Mouse (Mus musculus) lung, embryonic 15.5 days (tissue): ENCODE results near the gene Rab4a. TPM values are rescaled to one million over a fixed set of nuclear protein-coding genes. Genes with fewer than 3 reads are reported as not detected.

ENCODE experiments used
- ATAC-seq: fragments of 200-750 bp; cut with Nextera tagmentation; 2 replicates; pipeline ENCODE4 v1.8.0; 2017; ENCODE audit warnings: moderate number of reproducible peaks, borderline replicate concordance; ENCODE audit not compliant: low FRiP score, low TSS enrichment; ENCODE audit errors: extremely low read depth
- H3K27ac ChIP-seq: fragments of 300-500 bp; sonication (generic); 2 replicates; pipeline ENCODE4 v1.5.1; 2015; ENCODE audit warnings: moderate library complexity, mild to moderate bottlenecking, inconsistent platforms
- H3K27me3 ChIP-seq: fragments of 300-500 bp; sonication (generic); 2 replicates; pipeline ENCODE4 v1.6.1; 2015; ENCODE audit warnings: inconsistent platforms
- H3K36me3 ChIP-seq: fragments of 300-500 bp; sonication (generic); 2 replicates; pipeline ENCODE4 v1.6.1; 2015; ENCODE audit warnings: inconsistent platforms
- H3K4me1 ChIP-seq: fragments of 300-500 bp; sonication (generic); 2 replicates; pipeline ENCODE4 v1.6.1; 2015; ENCODE audit warnings: inconsistent platforms
- H3K4me2 ChIP-seq: fragments of 300-500 bp; sonication (generic); 2 replicates; pipeline ENCODE4 v1.6.1; 2015; ENCODE audit warnings: inconsistent platforms, mild to moderate bottlenecking, moderate library complexity
- H3K4me3 ChIP-seq: fragments of 300-500 bp; sonication (generic); 2 replicates; pipeline ENCODE4 v1.5.1; 2015; ENCODE audit warnings: mild to moderate bottlenecking, inconsistent platforms
- H3K9ac ChIP-seq: fragments of 300-500 bp; sonication (generic); 2 replicates; pipeline ENCODE4 v1.6.1; 2015; ENCODE audit warnings: inconsistent platforms
- H3K9me3 ChIP-seq: fragments of 300-500 bp; sonication (generic); 2 replicates; pipeline ENCODE4 v1.6.1; 2016; ENCODE audit warnings: inconsistent platforms
- WGBS: fragments of 180-500 bp; shearing (Covaris S2); methylation state at CpG from one replicate; pipeline ENCODE4 v1.1.7; 2015; 5-methylcytosine and 5-hydroxymethylcytosine counted together
- polyA plus RNA-seq: library from polyadenylated mRNA; unstranded; fragments of >200 nt; fragmentation: Nextera tagmentation; extraction: Ambion mirVana; gene quantifications from 2 replicates; pipeline ENCODE4 v1.2.1, GENCODE M21; 2015

The Rab4a gene
- polyA plus RNA-seq, 1 experiment from 2014 or later, result 33.8 TPM

DNA sequence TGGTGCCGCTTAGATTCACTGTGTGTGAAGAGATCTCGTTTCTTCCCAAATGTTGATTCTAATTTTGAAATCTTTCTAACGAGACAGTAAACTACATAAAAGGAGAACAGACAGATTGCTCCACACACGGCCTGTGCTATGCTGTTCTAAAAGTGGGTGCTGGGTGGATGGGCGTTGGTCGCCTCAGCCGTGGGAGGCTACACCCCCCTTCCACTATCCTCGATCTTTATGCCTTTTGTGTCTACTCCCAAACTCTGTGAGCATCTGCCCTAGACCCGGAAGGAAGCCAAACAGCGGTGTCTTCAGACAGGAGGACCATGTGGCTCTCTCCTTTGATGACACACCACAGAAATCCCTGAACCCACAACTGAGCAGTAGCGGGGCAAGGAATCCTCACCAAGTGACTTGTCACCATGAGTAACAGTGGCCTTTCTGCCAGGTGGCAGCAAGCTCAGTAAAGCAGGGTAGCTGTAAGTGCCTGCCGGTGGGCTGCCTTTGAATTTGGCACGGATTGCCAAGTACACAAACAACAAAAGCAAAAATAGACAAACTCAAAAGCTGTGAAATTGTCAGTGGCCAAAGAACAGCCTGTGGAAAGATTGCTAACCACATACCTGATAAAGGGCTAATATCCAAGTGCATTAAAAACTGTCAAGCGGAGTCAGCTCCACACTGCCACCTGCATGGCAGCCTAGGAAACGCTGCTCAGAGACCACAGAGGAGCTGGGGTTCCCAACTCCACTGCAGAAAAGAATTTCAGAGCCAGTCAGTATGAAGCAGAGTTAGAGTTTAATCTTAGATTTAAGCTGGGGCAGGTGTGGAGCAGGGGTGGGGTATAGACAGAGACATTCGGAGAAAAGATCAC, 37.1 kb upstream of the Rab4a start:
- H3K27ac ChIP-seq, result no peak overlapping the region
- H3K9me3 ChIP-seq, result no peaks in the 10 kb centered on the region
- no peaks in the 10 kb centered on the region for H3K27me3 ChIP-seq
- 59% methylated on average over 16 of the region's 16 CpGs for WGBS
- no peak; the same call in 1 of the 2 replicates for ATAC-seq
- no peak overlapping the region for H3K9ac ChIP-seq
- H3K36me3 ChIP-seq, result no peaks in the 10 kb centered on the region
- no peak overlapping the region for H3K4me3 ChIP-seq
- H3K4me1 ChIP-seq, result peaks cover 5% of the 10 kb centered on the region
- no peak overlapping the region for H3K4me2 ChIP-seq

- Histone ChIP-seq H3K4me3 (no peak overlapping the region), H3K9me3 (no peaks in the 10 kb centered on the region), H3K4me2 (no peak overlapping the region), H3K27me3 (no peaks in the 10 kb centered on the region), H3K36me3 (no peaks in the 10 kb centered on the region), H3K4me1 (peaks cover 10% of the 10 kb centered on the region; the same call in 1 of the 2 replicates), H3K27ac (no peak overlapping the region), H3K9ac (no peak overlapping the region)
- 60% methylated on average over 12 of the region's 12 CpGs for WGBS
- no peak for ATAC-seq
Observed at GRCm38 (mm10) chr8:123773468-123773867, 32.3 kb upstream of the Rab4a start.

DNA sequence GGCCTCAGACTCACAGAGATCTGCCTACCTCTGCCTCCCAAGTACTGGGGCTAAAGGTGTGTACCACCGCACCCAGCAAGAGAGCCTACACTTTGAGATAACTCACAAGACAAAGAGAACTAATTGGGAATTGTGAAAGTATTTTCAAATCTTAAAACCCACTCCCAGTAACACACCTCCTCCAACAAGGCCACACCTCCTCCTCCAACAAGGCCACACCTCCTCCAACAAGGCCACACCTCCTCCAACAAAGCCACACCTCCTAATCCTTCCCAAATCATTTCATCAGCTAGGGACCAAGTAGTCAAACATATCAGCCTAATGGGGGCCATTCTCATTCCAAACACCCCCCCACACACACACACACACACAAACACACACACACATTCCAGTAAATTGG, 31.3 kb upstream of the Rab4a start:
- Histone ChIP-seq H3K4me2 (no peak overlapping the region), H3K27me3 (no peaks in the 10 kb centered on the region), H3K4me3 (no peak overlapping the region), H3K9ac (no peak overlapping the region), H3K9me3 (no peaks in the 10 kb centered on the region), H3K4me1 (peaks cover 10% of the 10 kb centered on the region; the same call in 1 of the 2 replicates), H3K27ac (no peak overlapping the region), H3K36me3 (no peaks in the 10 kb centered on the region)
- WGBS, result 100% methylated on average over 1 of the region's 1 CpGs
- ATAC-seq, result no peak

DNA sequence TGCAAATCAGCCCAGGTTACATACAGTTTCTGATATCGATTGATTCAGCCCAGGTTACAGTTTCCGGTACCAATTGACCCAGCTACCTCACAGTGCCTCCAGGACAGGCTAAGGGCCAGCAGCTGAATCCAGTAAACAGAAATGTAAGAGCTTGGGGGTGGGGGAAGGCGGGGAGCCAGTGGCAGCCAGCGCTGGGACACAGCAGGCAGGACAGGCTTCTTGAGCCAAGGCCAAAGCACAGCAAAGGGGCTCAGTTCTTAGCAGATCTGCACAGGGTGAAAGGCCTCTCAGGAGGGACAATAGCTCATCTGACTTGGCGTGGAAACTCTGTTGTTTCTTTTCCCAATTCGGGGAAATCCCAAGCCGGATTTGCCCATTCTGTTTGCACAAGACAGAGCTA, 28.5 kb upstream of the Rab4a start:
- no peak overlapping the region for H3K9ac ChIP-seq
- H3K4me1 ChIP-seq, result peaks cover 22% of the 10 kb centered on the region
- no peak overlapping the region for H3K4me2 ChIP-seq
- H3K27me3 ChIP-seq, result no peaks in the 10 kb centered on the region
- H3K36me3 ChIP-seq, result no peaks in the 10 kb centered on the region
- ATAC-seq, result peak; percentile 27; the same call in 1 of the 2 replicates
- no peak overlapping the region for H3K4me3 ChIP-seq
- no peaks in the 10 kb centered on the region for H3K9me3 ChIP-seq
- 32% methylated on average over 7 of the region's 7 CpGs for WGBS
- H3K27ac ChIP-seq, result peak overlapping the region; percentile 44; the same call in 1 of the 2 replicates

DNA sequence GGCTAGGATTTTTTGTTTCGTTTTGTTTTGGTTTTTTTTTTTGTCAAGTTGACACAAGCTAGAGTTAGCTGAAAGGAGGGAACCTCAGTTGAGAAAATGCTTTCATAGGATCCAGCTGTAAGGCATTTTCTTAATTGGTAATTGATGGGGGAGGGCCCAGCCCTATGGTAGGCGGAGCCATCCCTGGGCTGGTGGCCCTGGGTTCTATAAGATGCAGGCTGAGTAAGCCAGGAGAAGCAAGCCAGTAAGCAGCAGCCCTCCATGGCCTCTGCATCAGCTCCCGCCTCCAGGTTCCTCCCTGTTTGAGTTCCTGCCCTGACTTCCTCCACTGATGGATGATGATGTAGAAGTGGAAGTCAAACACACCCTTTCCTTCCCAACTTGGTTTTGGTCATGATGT, 25.3 kb upstream of the Rab4a start:
- WGBS, result 26% methylated on average over 3 of the region's 3 CpGs
- Histone ChIP-seq H3K4me1 (peaks cover 29% of the 10 kb centered on the region), H3K9ac (no peak overlapping the region), H3K27me3 (no peaks in the 10 kb centered on the region), H3K4me3 (no peak overlapping the region), H3K36me3 (no peaks in the 10 kb centered on the region), H3K4me2 (no peak overlapping the region), H3K9me3 (no peaks in the 10 kb centered on the region), H3K27ac (no peak overlapping the region)
- ATAC-seq, result no peak

DNA sequence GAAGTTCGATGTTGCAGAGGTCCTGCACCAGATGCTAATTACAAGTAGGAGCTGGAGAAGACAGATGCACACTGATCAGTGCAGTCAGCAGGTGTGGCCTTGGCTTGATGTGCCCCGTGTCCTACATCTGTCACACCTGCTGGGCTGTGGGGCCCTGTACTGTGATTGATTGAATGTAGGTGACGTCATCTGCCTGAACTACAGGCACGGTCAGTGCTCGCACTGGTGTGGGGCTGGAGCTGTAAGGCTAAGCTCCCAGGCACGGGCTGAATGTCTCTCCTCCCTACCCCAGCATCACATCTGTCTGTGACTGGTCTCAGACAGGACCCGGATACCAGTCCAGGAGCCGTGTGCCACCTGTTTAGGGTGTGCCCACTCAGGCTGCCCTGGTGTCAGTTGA, 24.5 kb upstream of the Rab4a start:
- Histone ChIP-seq H3K27ac (no peak overlapping the region), H3K9ac (no peak overlapping the region), H3K4me1 (peaks cover 30% of the 10 kb centered on the region), H3K27me3 (no peaks in the 10 kb centered on the region), H3K4me2 (no peak overlapping the region), H3K36me3 (no peaks in the 10 kb centered on the region), H3K4me3 (no peak overlapping the region), H3K9me3 (no peaks in the 10 kb centered on the region)
- 25% methylated on average over 8 of the region's 8 CpGs for WGBS
- ATAC-seq, result no peak

DNA sequence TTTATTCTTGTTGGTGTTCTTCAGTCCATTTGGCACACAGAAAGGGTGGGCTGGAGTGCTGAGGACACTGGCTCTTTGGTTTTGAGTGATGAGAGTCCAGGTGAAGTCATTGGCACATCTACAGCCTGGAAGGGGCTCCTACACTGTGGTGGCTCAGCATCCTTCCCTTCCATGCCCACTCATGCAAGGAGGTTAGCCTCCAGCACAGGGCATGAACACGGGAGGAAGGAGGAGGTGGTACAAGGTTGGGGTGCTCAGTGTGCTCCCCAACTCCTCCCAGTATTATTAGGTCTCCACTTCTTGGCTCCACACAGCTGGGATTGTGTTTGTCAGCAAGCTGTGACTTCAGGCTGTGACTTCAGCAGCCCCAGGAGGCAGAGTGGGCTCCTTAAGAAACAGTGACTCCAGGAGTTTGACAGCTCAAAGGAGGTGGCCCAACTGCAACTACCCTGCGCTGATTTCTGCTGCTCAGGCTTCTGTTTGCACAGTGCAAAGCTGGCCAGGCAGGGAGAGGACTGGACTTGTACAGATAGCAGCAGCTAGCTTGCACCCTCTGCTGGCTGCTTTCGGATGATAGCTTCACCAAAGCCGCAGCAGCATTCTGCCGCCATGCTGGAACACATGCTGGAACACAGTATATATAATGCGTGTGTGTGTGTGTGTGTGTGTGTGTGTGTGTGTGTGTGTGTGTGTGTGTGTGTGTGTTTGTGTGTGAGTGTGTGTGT, 22.1 kb upstream of the Rab4a start:
- ATAC-seq, result peak; percentile 87
- H3K36me3 ChIP-seq, result no peaks in the 10 kb centered on the region
- H3K27me3 ChIP-seq, result no peaks in the 10 kb centered on the region
- peaks cover 20% of the 10 kb centered on the region for H3K4me1 ChIP-seq
- no peak overlapping the region for H3K9ac ChIP-seq
- H3K27ac ChIP-seq, result no peak overlapping the region
- 11% methylated on average over 6 of the region's 6 CpGs for WGBS
- H3K9me3 ChIP-seq, result no peaks in the 10 kb centered on the region
- no peak overlapping the region for H3K4me3 ChIP-seq
- H3K4me2 ChIP-seq, result no peak overlapping the region

DNA sequence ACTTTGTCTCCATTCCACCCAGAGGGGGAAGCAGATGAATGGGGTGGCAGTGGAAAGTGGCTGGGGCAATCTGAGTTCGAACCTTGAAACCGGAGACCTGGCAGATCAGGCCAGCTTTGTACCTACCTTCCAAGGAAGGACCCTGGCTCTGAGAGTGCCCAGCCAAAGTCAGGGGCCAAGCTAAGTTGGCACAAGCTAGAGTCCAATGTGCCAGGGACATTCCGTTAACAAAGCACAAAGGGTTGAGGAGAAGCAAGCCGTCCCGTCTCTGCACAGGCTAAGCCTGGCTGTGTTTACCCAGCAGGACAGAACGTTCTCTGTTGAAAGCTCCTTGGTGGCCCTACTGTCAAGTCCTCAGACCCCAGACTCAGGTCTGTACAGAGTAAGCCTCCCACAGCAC, 19.6 kb upstream of the Rab4a start:
- WGBS, result 56% methylated on average over 6 of the region's 6 CpGs
- Histone ChIP-seq H3K4me3 (no peak overlapping the region), H3K27ac (no peak overlapping the region), H3K9ac (no peak overlapping the region), H3K27me3 (no peaks in the 10 kb centered on the region; the same call in 1 of the 2 replicates), H3K36me3 (no peaks in the 10 kb centered on the region), H3K9me3 (no peaks in the 10 kb centered on the region), H3K4me2 (no peak overlapping the region), H3K4me1 (peaks cover 12% of the 10 kb centered on the region)
- ATAC-seq, result no peak

DNA sequence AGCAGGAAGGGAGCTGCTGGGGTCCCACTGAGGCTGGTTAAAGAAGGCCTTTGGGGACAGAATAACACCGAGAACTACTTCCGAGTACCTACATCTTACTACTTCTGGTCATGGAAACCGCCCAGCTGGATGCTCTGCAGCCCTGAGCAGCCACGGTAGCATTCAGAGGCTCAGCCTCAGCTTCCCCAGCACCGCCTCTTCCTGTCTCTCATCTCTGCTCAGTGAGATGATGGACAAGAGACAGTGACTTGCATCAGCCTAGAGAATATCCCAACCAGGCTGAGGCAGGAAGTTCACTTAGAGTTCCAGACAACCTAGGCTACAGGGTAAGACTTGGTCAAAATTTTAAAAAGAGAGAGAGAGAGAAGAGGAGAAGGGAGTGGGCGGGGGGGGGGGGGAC, 19.1 kb upstream of the Rab4a start:
- Histone ChIP-seq H3K4me3 (no peak overlapping the region), H3K4me1 (peaks cover 8% of the 10 kb centered on the region), H3K27me3 (peaks cover 1% of the 10 kb centered on the region), H3K9ac (no peak overlapping the region), H3K4me2 (no peak overlapping the region), H3K27ac (no peak overlapping the region), H3K9me3 (no peaks in the 10 kb centered on the region), H3K36me3 (no peaks in the 10 kb centered on the region)
- WGBS, result 65% methylated on average over 6 of the region's 6 CpGs
- no peak for ATAC-seq

GRCm38 (mm10) chr8:123787254-123787897, 18.4 kb upstream of the Rab4a start:
- no peak for ATAC-seq
- H3K4me1 ChIP-seq, result peaks cover 8% of the 10 kb centered on the region
- H3K27me3 ChIP-seq, result peaks cover 2% of the 10 kb centered on the region
- H3K4me2 ChIP-seq, result peak overlapping the region; percentile 3; the same call in 1 of the 2 replicates
- WGBS, result 31% methylated on average over 21 of the region's 21 CpGs
- no peak overlapping the region for H3K4me3 ChIP-seq
- H3K9ac ChIP-seq, result no peak overlapping the region
- no peaks in the 10 kb centered on the region for H3K9me3 ChIP-seq
- no peak overlapping the region for H3K27ac ChIP-seq
- H3K36me3 ChIP-seq, result no peaks in the 10 kb centered on the region

- no peaks in the 10 kb centered on the region for H3K36me3 ChIP-seq
- no peak overlapping the region for H3K4me3 ChIP-seq
- no peak for ATAC-seq
- no peak overlapping the region for H3K27ac ChIP-seq
- no peak overlapping the region for H3K4me2 ChIP-seq
- peaks cover 6% of the 10 kb centered on the region for H3K4me1 ChIP-seq
- no peaks in the 10 kb centered on the region for H3K9me3 ChIP-seq
- H3K27me3 ChIP-seq, result peaks cover 2% of the 10 kb centered on the region
- H3K9ac ChIP-seq, result no peak overlapping the region
- WGBS, result 42% methylated on average over 14 of the region's 14 CpGs
Observed at GRCm38 (mm10) chr8:123788416-123789170, 17.2 kb upstream of the Rab4a start.
